Mouse (Mus musculus) hindbrain, embryonic 11.5 days (tissue): ENCODE data around the gene Clip3. TPM values are rescaled to one million over a fixed set of nuclear protein-coding genes. Genes with fewer than 3 reads are reported as not detected.

Experiments
- ATAC-seq: fragments of 200-750 bp; cut with Nextera tagmentation; 2 replicates; pipeline ENCODE4 v1.8.0; 2017; ENCODE audit warnings: mild to moderate bottlenecking, moderate TSS enrichment, moderate library complexity; ENCODE audit not compliant: low FRiP score
- DNase-seq: peaks from one replicate; pipeline ENCODE4 v3.0.0-alpha.2; 2015; ENCODE audit warnings: low spot score
- H3K27ac ChIP-seq: fragments of 300-500 bp; sonication (generic); 2 replicates; pipeline ENCODE4 v1.5.1; 2014; ENCODE audit warnings: mild to moderate bottlenecking, low read depth, low read length
- H3K27me3 ChIP-seq: fragments of 300-500 bp; sonication (generic); 2 replicates; pipeline ENCODE4 v1.6.1; 2014; ENCODE audit warnings: mild to moderate bottlenecking, low read length, moderate library complexity, mixed read lengths; ENCODE audit not compliant: control insufficient read depth, insufficient read depth
- H3K36me3 ChIP-seq: fragments of 300-500 bp; sonication (generic); 2 replicates; pipeline ENCODE4 v1.6.1; 2014; ENCODE audit warnings: mild to moderate bottlenecking, low read length, moderate library complexity, mixed read lengths; ENCODE audit not compliant: control insufficient read depth, insufficient read depth
- H3K4me1 ChIP-seq: fragments of 300-500 bp; sonication (generic); replicated peaks from 2 replicates; pipeline ENCODE4 v1.6.1; 2014; ENCODE audit warnings: low read length, mixed read lengths; ENCODE audit not compliant: control insufficient read depth, insufficient read depth
- H3K4me2 ChIP-seq: fragments of 300-500 bp; sonication (generic); replicated peaks from 2 replicates; pipeline ENCODE4 v1.6.1; 2014; ENCODE audit warnings: mild to moderate bottlenecking, low read depth, low read length
- H3K4me3 ChIP-seq: fragments of 300-500 bp; sonication (generic); 2 replicates; pipeline ENCODE4 v1.5.1; 2014; ENCODE audit warnings: low read depth, low read length
- H3K9ac ChIP-seq: fragments of 300-500 bp; sonication (generic); 2 replicates; pipeline ENCODE4 v1.6.1; 2014; ENCODE audit warnings: low read depth, low read length
- H3K9me3 ChIP-seq: fragments of 300-500 bp; sonication (generic); 2 replicates; pipeline ENCODE4 v1.6.1; 2016; ENCODE audit warnings: low read length; ENCODE audit not compliant: control insufficient read depth
- WGBS: fragments of 180-500 bp; shearing (Covaris S2); extraction: QIAGEN DNeasy Blood & Tissue Kit; methylation state at CpG from one replicate; pipeline ENCODE4 v1.1.7; 2014; 5-methylcytosine and 5-hydroxymethylcytosine counted together
- polyA plus RNA-seq: library from polyadenylated mRNA; unstranded; fragments of >200 nt; fragmentation: Nextera tagmentation; extraction: Ambion mirVana; gene quantifications from 2 replicates; pipeline ENCODE4 v1.2.1, GENCODE M21; 2014

The Clip3 gene
- polyA plus RNA-seq, 1 experiment from 2014 or later: 66.7 TPM

GRCm38 (mm10) chr7:30318142-30318541 is 26.6 kb downstream of the Clip3 start:
- DNase-seq (no peak), ATAC-seq (no peak)
- no peak overlapping the region for H3K4me2 ChIP-seq
- H3K4me1 ChIP-seq: no peaks in the 10 kb centered on the region
- H3K36me3 ChIP-seq: no peaks in the 10 kb centered on the region
- H3K4me3 ChIP-seq: no peak overlapping the region
- no peaks in the 10 kb centered on the region for H3K27me3 ChIP-seq
- WGBS: 91% methylated on average over 3 of the region's 3 CpGs
- H3K9me3 ChIP-seq: no peaks in the 10 kb centered on the region
- no peak overlapping the region for H3K27ac ChIP-seq
- H3K9ac ChIP-seq: no peak overlapping the region

GRCm38 (mm10) chr7:30320946-30321345 is 29.4 kb downstream of the Clip3 start:
- Histone ChIP-seq H3K4me3 (peak overlapping the region; percentile 87; the same call in 1 of the 2 replicates), H3K9me3 (no peaks in the 10 kb centered on the region), H3K9ac (peak overlapping the region; percentile 91), H3K27ac (no peak overlapping the region), H3K36me3 (no peaks in the 10 kb centered on the region), H3K27me3 (no peaks in the 10 kb centered on the region), H3K4me1 (no peaks in the 10 kb centered on the region), H3K4me2 (peak overlapping the region; percentile 84)
- no peak for ATAC-seq
- WGBS: 85% methylated on average over 2 of the region's 2 CpGs
- DNase-seq: no peak

GRCm38 (mm10) chr7:30321539-30322284 is 30.2 kb downstream of the Clip3 start, which contains the start of gene E130208F15Rik:
E130208F15Rik (plus strand) TSS chr7:30321740.
- Histone ChIP-seq H3K9me3 (no peaks in the 10 kb centered on the region), H3K4me2 (peak within 1 kb of the TSS; percentile 84), H3K4me1 (no peaks in the 10 kb centered on the region), H3K4me3 (peak within 1 kb of the TSS; percentile 87), H3K27me3 (no peaks in the 10 kb centered on the region), H3K36me3 (no peaks in the 10 kb centered on the region), H3K27ac (peak within 1 kb of the TSS; percentile 67), H3K9ac (peak within 1 kb of the TSS; percentile 91)
- ATAC-seq (peak; percentile 78), DNase-seq (peak; percentile 58)
- under 1% methylated on average over 56 of the region's 63 CpGs for WGBS

GRCm38 (mm10) chr7:30322285-30322667 is 30.7 kb downstream of the Clip3 start:
- Histone ChIP-seq H3K27me3 (no peaks in the 10 kb centered on the region), H3K9ac (peak overlapping the region; percentile 91), H3K4me3 (peak overlapping the region; percentile 87), H3K27ac (peak overlapping the region; percentile 67), H3K36me3 (no peaks in the 10 kb centered on the region), H3K4me2 (peak overlapping the region; percentile 84), H3K9me3 (no peaks in the 10 kb centered on the region), H3K4me1 (no peaks in the 10 kb centered on the region)
- DNase-seq (peak; percentile 95), ATAC-seq (peak; percentile 99)
- under 1% methylated on average over 20 of the region's 20 CpGs for WGBS

GRCm38 (mm10) chr7:30322865-30323264 is 31.3 kb downstream of the Clip3 start:
- ATAC-seq (0 out of 2 replicates have a peak, but pooled peaks have one; percentile 1), DNase-seq (no peak)
- Histone ChIP-seq H3K27me3 (no peaks in the 10 kb centered on the region), H3K4me2 (peak overlapping the region; percentile 84), H3K27ac (no peak overlapping the region), H3K4me1 (no peaks in the 10 kb centered on the region), H3K36me3 (no peaks in the 10 kb centered on the region), H3K9me3 (no peaks in the 10 kb centered on the region), H3K9ac (peak overlapping the region; percentile 42; the same call in 1 of the 2 replicates), H3K4me3 (peak overlapping the region; percentile 87)
- WGBS: 45% methylated on average over 6 of the region's 6 CpGs

- Histone ChIP-seq H3K9me3 (no peaks in the 10 kb centered on the region), H3K9ac (peak within 1 kb of the TSS; percentile 42; the same call in 1 of the 2 replicates), H3K36me3 (no peaks in the 10 kb centered on the region), H3K27me3 (no peaks in the 10 kb centered on the region), H3K27ac (no peak within 1 kb of the TSS), H3K4me3 (peak within 1 kb of the TSS; percentile 87), H3K4me1 (no peaks in the 10 kb centered on the region), H3K4me2 (peak within 1 kb of the TSS; percentile 84)
- no peak for ATAC-seq
- 77% methylated on average over 3 of the region's 3 CpGs for WGBS
- DNase-seq: no peak
Measured at GRCm38 (mm10) chr7:30323795-30324194, 32.3 kb downstream of the Clip3 start, which contains the start of gene Sdhaf1. Sdhaf1 (minus strand) TSS chr7:30323895.

DNA sequence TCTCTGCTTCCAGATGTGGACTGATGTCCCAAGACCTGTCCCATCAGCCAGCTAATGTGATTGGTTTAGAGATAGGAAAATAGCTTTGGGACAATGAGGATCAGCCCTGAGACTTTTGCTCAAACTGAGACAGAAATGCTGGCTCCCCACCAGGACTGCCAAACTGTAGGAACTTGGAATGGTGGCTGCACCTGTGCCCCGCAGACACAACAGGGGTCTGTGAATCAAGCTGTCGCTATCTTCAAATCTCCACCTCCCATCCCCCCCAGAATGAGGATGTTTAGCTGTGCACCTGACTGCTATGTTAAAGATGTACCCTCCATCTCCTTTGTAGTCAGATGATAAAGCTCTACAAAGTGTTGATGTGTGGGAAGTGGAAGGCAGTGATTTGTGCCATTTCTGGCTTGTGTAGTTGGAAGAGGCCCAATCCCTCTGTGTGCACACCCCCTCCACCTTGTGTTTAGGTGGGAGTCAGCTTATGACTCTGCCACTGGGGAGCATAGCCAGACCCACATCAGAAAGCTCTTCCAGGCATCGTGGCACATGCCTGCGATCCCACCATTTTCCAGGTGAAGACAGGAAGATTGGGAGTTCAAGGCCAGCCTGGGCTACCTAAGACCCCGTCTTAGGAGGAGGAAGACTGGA is 32.9 kb downstream of the Clip3 start:
- Histone ChIP-seq H3K4me2 (no peak overlapping the region), H3K9ac (no peak overlapping the region), H3K9me3 (no peaks in the 10 kb centered on the region), H3K36me3 (no peaks in the 10 kb centered on the region), H3K27me3 (no peaks in the 10 kb centered on the region), H3K4me3 (no peak overlapping the region), H3K27ac (no peak overlapping the region), H3K4me1 (no peaks in the 10 kb centered on the region)
- WGBS: 85% methylated on average over 5 of the region's 5 CpGs
- DNase-seq (no peak), ATAC-seq (no peak)

GRCm38 (mm10) chr7:30325364-30325763 is 33.8 kb downstream of the Clip3 start:
- Histone ChIP-seq H3K4me2 (no peak overlapping the region), H3K9me3 (no peaks in the 10 kb centered on the region), H3K36me3 (no peaks in the 10 kb centered on the region), H3K9ac (no peak overlapping the region), H3K4me1 (no peaks in the 10 kb centered on the region), H3K27me3 (no peaks in the 10 kb centered on the region), H3K27ac (no peak overlapping the region), H3K4me3 (no peak overlapping the region)
- DNase-seq (peak; percentile 76), ATAC-seq (no peak)
- WGBS: 60% methylated on average over 2 of the region's 2 CpGs
